Mouse (Mus musculus) megakaryocyte, embryonic 14.5 days (primary cell): ENCODE data around the gene Pth2r. TPM values are rescaled to one million over a fixed set of nuclear protein-coding genes. Genes with fewer than 3 reads are reported as not detected.

Experiments used
- H3K27me3 ChIP-seq: replicated peaks from 2 replicates; pipeline ENCODE3; 2012; ENCODE audit warnings: inconsistent platforms
- H3K36me3 ChIP-seq: replicated peaks from 2 replicates; pipeline ENCODE3; 2012; ENCODE audit warnings: low read length, inconsistent platforms, mixed read lengths
- H3K4me1 ChIP-seq: 2 replicates; pipeline ENCODE4 v1.6.1; 2012; ENCODE audit warnings: inconsistent platforms
- H3K4me3 ChIP-seq: replicated peaks from 2 replicates; pipeline ENCODE3; 2012; ENCODE audit warnings: moderate library complexity, mild to moderate bottlenecking, inconsistent platforms
- H3K9me3 ChIP-seq: 2 replicates; pipeline ENCODE4 v1.6.1; 2012; ENCODE audit warnings: inconsistent platforms
- FLI1 ChIP-seq: IDR thresholded peaks from 2 replicates; pipeline ENCODE4 v1.6.1; 2012; ENCODE audit warnings: low read length, inconsistent platforms, mixed read lengths
- GATA1 ChIP-seq: IDR thresholded peaks from 3 replicates; pipeline ENCODE4 v1.6.1; 2012; ENCODE audit warnings: mixed read lengths, low read length, inconsistent platforms, borderline replicate concordance
- polyA plus RNA-seq: library from polyadenylated mRNA; stranded (reverse); fragments of >175 nt; gene quantifications from 2 replicates; pipeline ENCODE4 v1.2.3, GENCODE M21; 2012; ENCODE audit warnings: low replicate concordance; ENCODE audit not compliant: insufficient read depth

Pth2r gene
- polyA plus RNA-seq, 1 experiment: not detected

DNA sequence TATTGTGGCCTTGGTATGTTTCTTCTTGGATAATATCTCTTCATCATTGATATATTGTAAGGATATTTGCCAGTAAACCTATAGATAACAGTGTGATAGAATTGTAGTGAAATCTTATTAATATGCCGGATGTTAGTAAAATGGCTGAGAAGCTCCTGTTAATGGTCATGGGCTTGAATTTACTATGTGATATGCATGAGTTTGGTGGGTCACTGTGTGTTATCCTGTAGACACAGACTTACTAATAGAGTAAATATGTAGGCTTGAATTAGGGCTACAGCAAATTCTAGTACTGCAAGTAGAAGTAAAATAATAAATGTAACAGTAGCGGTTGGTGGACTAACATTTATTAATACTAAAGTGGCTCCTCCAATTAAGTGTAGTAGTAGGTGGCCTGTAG lies 139.1 kb downstream of the Pth2r start:
- Histone ChIP-seq H3K9me3 (no peaks in the 10 kb centered on the region; the same call in 1 of the 2 replicates), H3K4me3 (no peak overlapping the region), H3K4me1 (no peaks in the 10 kb centered on the region), H3K27me3 (no peaks in the 10 kb centered on the region), H3K36me3 (no peaks in the 10 kb centered on the region)
- no peak for TF ChIP-seq GATA1
- no peak for TF ChIP-seq FLI1

DNA sequence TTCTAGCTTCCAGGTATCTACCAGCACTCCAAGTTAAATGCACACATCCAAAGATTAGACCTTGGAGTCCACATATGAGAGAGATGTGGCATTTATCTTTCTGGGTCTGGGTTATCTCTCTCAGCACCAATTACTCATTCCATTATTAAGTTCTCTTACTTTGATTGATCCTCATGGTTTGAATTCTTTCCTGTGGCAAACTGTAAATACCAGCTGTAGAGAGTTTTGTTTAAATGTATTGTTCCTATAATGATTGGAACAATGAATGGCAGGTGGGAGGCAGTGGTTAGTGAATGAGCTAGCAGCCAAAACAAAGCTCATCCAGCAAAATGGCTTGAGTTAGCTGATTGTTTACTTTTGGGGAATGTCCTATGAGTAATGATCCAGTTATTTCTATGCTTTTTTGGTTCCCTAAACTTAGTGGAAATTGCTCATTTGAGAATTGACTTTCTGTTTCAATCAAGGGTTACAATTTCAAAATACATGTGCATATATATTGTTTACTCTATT lies 140.7 kb downstream of the Pth2r start:
- TF ChIP-seq FLI1 (no peak), GATA1 (no peak)
- Histone ChIP-seq H3K9me3 (no peaks in the 10 kb centered on the region; the same call in 1 of the 2 replicates), H3K4me1 (no peaks in the 10 kb centered on the region), H3K4me3 (no peak overlapping the region), H3K27me3 (no peaks in the 10 kb centered on the region), H3K36me3 (no peaks in the 10 kb centered on the region)

Other genes with a start within 250 kb of the Pth2r start
- gene Akr1cl, start 249.3 kb upstream of the Pth2r start, polyA plus RNA-seq: not detected in 2 replicates
- not detected in 2 replicates for gene Cryge, start 230.9 kb upstream of the Pth2r start, polyA plus RNA-seq
- not detected in 2 replicates for gene Crygd, start 218.6 kb upstream of the Pth2r start, polyA plus RNA-seq
- not detected in 2 replicates for gene Crygc, start 208.4 kb upstream of the Pth2r start, polyA plus RNA-seq
- gene Crygb, start 199.8 kb upstream of the Pth2r start, polyA plus RNA-seq: not detected in 2 replicates
- not detected in 2 replicates for gene Cryga, start 178.7 kb upstream of the Pth2r start, polyA plus RNA-seq
- not detected in 2 replicates for gene Gm28845, start 162.5 kb upstream of the Pth2r start, polyA plus RNA-seq
- not detected in 2 replicates for gene D630023F18Rik, start 158.8 kb upstream of the Pth2r start, polyA plus RNA-seq
- 3.3 TPM in 1 of 2 replicates, not detected in the other for gene Idh1, start 95.6 kb upstream of the Pth2r start, polyA plus RNA-seq
- 1.6 and 2.6 TPM in 2 replicates for gene Pikfyve, start 95.4 kb upstream of the Pth2r start, polyA plus RNA-seq